Mouse (Mus musculus) E14TG2a.4 (cell line): ENCODE measurements around the gene Trim26.

Source experiments
- CTCF ChIP-seq: conservative IDR thresholded peaks from 2 replicates; pipeline ENCODE4 v1.5.1; 2014; ENCODE audit warnings: low read length
- NANOG ChIP-seq: IDR thresholded peaks from 2 replicates; pipeline ENCODE4 v1.6.1; 2014; ENCODE audit warnings: borderline replicate concordance, low read length, mixed read lengths

GRCm38 (mm10) chr17:36836427-36836812 lies 514 bp upstream of the Trim26 start:
- TF ChIP-seq CTCF (no peak), NANOG (no peak)
